ENCODE assay signal across 21 mouse cellular contexts in the genomic region with DNA sequence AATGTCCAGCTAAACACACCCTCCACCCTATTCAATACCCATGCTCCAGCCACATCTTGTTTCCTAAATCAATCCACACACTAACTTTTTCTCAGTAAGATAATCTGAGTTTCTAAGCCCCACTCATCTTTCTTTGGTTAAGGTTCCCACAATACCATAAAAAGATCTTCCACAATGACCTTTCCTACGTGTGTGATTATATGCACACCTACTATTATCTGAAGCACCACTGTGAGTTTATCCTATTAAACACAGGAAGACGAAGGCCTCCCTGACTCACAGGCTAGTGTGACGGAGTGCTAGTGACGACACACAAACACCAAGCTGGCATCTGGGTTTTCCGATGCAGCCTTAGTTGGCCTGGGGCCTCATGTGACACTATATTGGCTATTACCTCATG.
"Had no signal": no experiment of that assay in that cellular context is flagged by ENCODE, and none has a peak within 500 bp of the region (broad histone marks: within the 10 kb centered on the region; RNA-seq: fewer than 3 reads in every experiment).

No protein-coding gene starts in this region.

- H3K4me1 ChIP-seq: lung, embryonic 15.5 days; midbrain, embryonic 12.5 days; neural tube, embryonic 13.5 days; neural tube, embryonic 15.5 days had no signal

- H3K27me3 ChIP-seq: lung, embryonic 15.5 days; megakaryocyte, embryonic 14.5 days; midbrain, embryonic 12.5 days; neural tube, embryonic 13.5 days; neural tube, embryonic 15.5 days had no signal

- H3K4me3 ChIP-seq: lung, embryonic 15.5 days; megakaryocyte, embryonic 14.5 days; midbrain, embryonic 12.5 days; myocyte; neural tube, embryonic 13.5 days; neural tube, embryonic 15.5 days had no signal

- DNase-seq: lung, adult 2 months; lung, postnatal 14 days; lung, postnatal 36 days; midbrain, embryonic 14.5 days; retina, postnatal 1 day; right cerebral cortex, adult 18-20 months; right cerebral cortex, postnatal 25 days; right cerebral cortex, postnatal 4 days; spleen, adult 18-20 months; thymus, adult 18-20 months; thymus, postnatal 14 days; thymus, postnatal 36 days had no signal

- H3K27ac ChIP-seq: lung, embryonic 15.5 days; macrophage; midbrain, embryonic 12.5 days; neural tube, embryonic 13.5 days; neural tube, embryonic 15.5 days had no signal

- ATAC-seq: lung, postnatal 0 days; midbrain, embryonic 16.5 days had no signal

- H3K4me2 ChIP-seq: lung, embryonic 15.5 days; midbrain, embryonic 12.5 days; neural tube, embryonic 13.5 days; neural tube, embryonic 15.5 days had no signal

- H3K9me3 ChIP-seq: lung, embryonic 15.5 days; megakaryocyte, embryonic 14.5 days; midbrain, embryonic 12.5 days; neural tube, embryonic 13.5 days; neural tube, embryonic 15.5 days had no signal

- H3K9ac ChIP-seq: lung, embryonic 15.5 days; midbrain, embryonic 12.5 days; neural tube, embryonic 13.5 days; neural tube, embryonic 15.5 days had no signal
